Mouse (Mus musculus): ENCODE results near the gene Gstt4. TPM values are rescaled to one million over a fixed set of nuclear protein-coding genes. Genes with fewer than 3 reads are reported as not detected.

The Gstt4 gene
- total and polyA plus RNA-seq, 3 experiments, result not detected

GRCm38 (mm10) chr10:75774587-75774986 is 47.8 kb downstream of the Gstt4 start:
- H3K9ac ChIP-seq (ENCODE audit: control insufficient read depth, low read depth, low read length, poor library complexity, severe bottlenecking), result no peak overlapping the region
- TF ChIP-seq UBTF (IDR thresholded peaks at IDR 0.05; ENCODE audit: borderline replicate concordance, insufficient read depth, low read depth, low read length), result no peak
- no peak for TF ChIP-seq HCFC1 (IDR thresholded peaks at IDR 0.05; ENCODE audit: low read depth, low read length)
- TF ChIP-seq TBP (IDR thresholded peaks at IDR 0.05; ENCODE audit: low read depth, low read length), result no peak
- no peak for TF ChIP-seq TAL1 (IDR thresholded peaks at IDR 0.05; ENCODE audit: low read length)
- TF ChIP-seq USF1 (IDR thresholded peaks at IDR 0.05; ENCODE audit: low read depth, low read length), result no peak
- no peak for TF ChIP-seq MAX (IDR thresholded peaks at IDR 0.05; ENCODE audit: low read length)
- no peak for TF ChIP-seq ZNF384 (IDR thresholded peaks at IDR 0.05; ENCODE audit: low read depth, low read length)
- no peak for TF ChIP-seq ZC3H11A (IDR thresholded peaks at IDR 0.05; ENCODE audit: low read depth, low read length)
- TF ChIP-seq KAT2A (conservative IDR thresholded peaks at IDR 0.05; ENCODE audit: low read depth, low read length), result no peak
- no peak for TF ChIP-seq CTCF (IDR thresholded peaks at IDR 0.05 in 2 of 3, conservative IDR thresholded peaks at IDR 0.05 in 1 of 3; ENCODE audit: control insufficient read depth in 1 of 3, insufficient read depth in 1 of 3, low read depth in 2 of 3, low read length in 3 of 3, poor library complexity in 1 of 3, severe bottlenecking in 1 of 3)
- no peak for TF ChIP-seq MAFK (IDR thresholded peaks at IDR 0.05; ENCODE audit: borderline replicate concordance, low read depth, low read length)
- TF ChIP-seq NRF1 (IDR thresholded peaks at IDR 0.05; ENCODE audit: insufficient read depth, low read depth, low read length, poor library complexity, severe bottlenecking), result no peak
- no peak for TF ChIP-seq RAD21 (IDR thresholded peaks at IDR 0.05; ENCODE audit: low read depth, low read length)
- no peak for TF ChIP-seq ELF1 (IDR thresholded peaks at IDR 0.05; ENCODE audit: low read depth, low read length)
- peaks cover 0 to 6% of the 10 kb centered on the region in 2 experiments; a peak in 2 of 4 replicates for H3K4me1 ChIP-seq (ENCODE audit: control insufficient read depth in 1 of 2, insufficient read depth in 2 of 2, low read length in 2 of 2)
- H3K4me3 ChIP-seq (ENCODE audit: control insufficient read depth in 1 of 2, insufficient read depth in 1 of 2, low read depth in 2 of 2, low read length in 2 of 2), result no peak overlapping the region
- H3K27me3 ChIP-seq (ENCODE audit: control insufficient read depth in 1 of 2, insufficient read depth in 2 of 2, low read length in 2 of 2), result no peaks in the 10 kb centered on the region
- H3K36me3 ChIP-seq (ENCODE audit: control insufficient read depth in 1 of 2, insufficient read depth in 2 of 2, low read length in 2 of 2), result peaks cover 0 to 5% of the 10 kb centered on the region in 2 experiments; a peak in 2 of 4 replicates
- no peak overlapping the region for H3K27ac ChIP-seq (ENCODE audit: control insufficient read depth, low read depth, low read length)
- peaks cover 2% of the 10 kb centered on the region; the same call in 1 of the 2 replicates for H3K79me2 ChIP-seq (ENCODE audit: control insufficient read depth, insufficient read depth, low read length, poor library complexity)
- H3K9me3 ChIP-seq (replicated peaks; ENCODE audit: insufficient read depth, low read length), result no peaks in the 10 kb centered on the region
- no peak for DNase-seq (ENCODE audit: low read depth, low spot score)

GRCm38 (mm10) chr10:75774102-75774501 is 48.2 kb downstream of the Gstt4 start:
- Histone ChIP-seq H3K4me1 (ENCODE audit: control insufficient read depth in 1 of 2, insufficient read depth in 2 of 2, low read length in 2 of 2) (peaks cover 0 to 6% of the 10 kb centered on the region in 2 experiments; a peak in 2 of 4 replicates), H3K27me3 (ENCODE audit: control insufficient read depth in 1 of 2, insufficient read depth in 2 of 2, low read length in 2 of 2) (no peaks in the 10 kb centered on the region), H3K9me3 (replicated peaks; ENCODE audit: insufficient read depth, low read length) (no peaks in the 10 kb centered on the region), H3K36me3 (ENCODE audit: control insufficient read depth in 1 of 2, insufficient read depth in 2 of 2, low read length in 2 of 2) (peaks cover 0 to 5% of the 10 kb centered on the region in 2 experiments; a peak in 2 of 4 replicates), H3K4me3 (ENCODE audit: control insufficient read depth in 1 of 2, insufficient read depth in 1 of 2, low read depth in 2 of 2, low read length in 2 of 2) (no peak overlapping the region), H3K9ac (ENCODE audit: control insufficient read depth, low read depth, low read length, poor library complexity, severe bottlenecking) (no peak overlapping the region), H3K27ac (ENCODE audit: control insufficient read depth, low read depth, low read length) (no peak overlapping the region), H3K79me2 (ENCODE audit: control insufficient read depth, insufficient read depth, low read length, poor library complexity) (peaks cover 2% of the 10 kb centered on the region; the same call in 1 of the 2 replicates)
- TF ChIP-seq BHLHE40 (IDR thresholded peaks at IDR 0.05; ENCODE audit: borderline replicate concordance, low read depth, low read length) (no peak), ELF1 (IDR thresholded peaks at IDR 0.05; ENCODE audit: low read depth, low read length) (no peak), MAFK (IDR thresholded peaks at IDR 0.05; ENCODE audit: borderline replicate concordance, low read depth, low read length) (no peak), KAT2A (conservative IDR thresholded peaks at IDR 0.05; ENCODE audit: low read depth, low read length) (no peak), MAZ (IDR thresholded peaks at IDR 0.05; ENCODE audit: low read depth, low read length) (no peak), CHD2 (IDR thresholded peaks at IDR 0.05; ENCODE audit: low read length) (no peak), USF2 (IDR thresholded peaks at IDR 0.05; ENCODE audit: borderline replicate concordance in 1 of 2, insufficient read depth in 1 of 2, low read depth in 1 of 2, low read length in 2 of 2) (no peak), CTCF (IDR thresholded peaks at IDR 0.05 in 2 of 3, conservative IDR thresholded peaks at IDR 0.05 in 1 of 3; ENCODE audit: control insufficient read depth in 1 of 3, insufficient read depth in 1 of 3, low read depth in 2 of 3, low read length in 3 of 3, poor library complexity in 1 of 3, severe bottlenecking in 1 of 3) (no peak)
- DNase-seq (ENCODE audit: low read depth, low spot score), result no peak
